Mouse (Mus musculus) stomach, embryonic 15.5 days (tissue): ENCODE measurements around the gene Limk2. TPM values are rescaled to one million over a fixed set of nuclear protein-coding genes. Genes with fewer than 3 reads are reported as not detected.

Source experiments
- ATAC-seq: fragments of 200-750 bp; cut with Nextera tagmentation; 2 replicates; pipeline ENCODE4 v1.8.0; 2017; ENCODE audit warnings: low read depth, moderate number of reproducible peaks, moderate TSS enrichment; ENCODE audit not compliant: insufficient read depth, low FRiP score
- H3K27ac ChIP-seq: fragments of 300-500 bp; sonication (generic); 2 replicates; pipeline ENCODE4 v1.5.1; 2015; ENCODE audit warnings: mild to moderate bottlenecking, inconsistent platforms
- H3K27me3 ChIP-seq: fragments of 300-500 bp; sonication (generic); replicated peaks from 2 replicates; pipeline ENCODE4 v1.6.1; 2015; ENCODE audit warnings: inconsistent platforms
- H3K36me3 ChIP-seq: fragments of 300-500 bp; sonication (generic); 2 replicates; pipeline ENCODE4 v1.6.1; 2015; ENCODE audit warnings: inconsistent platforms
- H3K4me1 ChIP-seq: fragments of 300-500 bp; sonication (generic); 2 replicates; pipeline ENCODE4 v1.6.1; 2015; ENCODE audit warnings: inconsistent platforms
- H3K4me2 ChIP-seq: fragments of 300-500 bp; sonication (generic); 2 replicates; pipeline ENCODE4 v1.6.1; 2015; ENCODE audit warnings: mild to moderate bottlenecking, inconsistent platforms
- H3K4me3 ChIP-seq: fragments of 300-500 bp; sonication (generic); replicated peaks from 2 replicates; pipeline ENCODE4 v1.5.1; 2015; ENCODE audit warnings: inconsistent platforms
- H3K9ac ChIP-seq: fragments of 300-500 bp; sonication (generic); 2 replicates; pipeline ENCODE4 v1.6.1; 2015; ENCODE audit warnings: inconsistent platforms
- H3K9me3 ChIP-seq: fragments of 300-500 bp; sonication (generic); 2 replicates; pipeline ENCODE4 v1.6.1; 2016; ENCODE audit warnings: inconsistent platforms
- WGBS: fragments of 180-500 bp; shearing (Covaris S2); methylation state at CpG from one replicate; pipeline ENCODE4 v1.1.7; 2015; 5-methylcytosine and 5-hydroxymethylcytosine counted together
- polyA plus RNA-seq: library from polyadenylated mRNA; unstranded; fragments of >200 nt; fragmentation: Nextera tagmentation; extraction: Ambion mirVana; gene quantifications from 2 replicates; pipeline ENCODE4 v1.2.1, GENCODE M21; 2015

Gene Limk2
- polyA plus RNA-seq, 1 experiment from 2014 or later: 75.9 TPM

GRCm38 (mm10) chr11:3305821-3306220 is 103.2 kb downstream of the Limk2 start:
- peaks cover 78% of the 10 kb centered on the region for H3K36me3 ChIP-seq

GRCm38 (mm10) chr11:3302792-3303191 is 106.2 kb downstream of the Limk2 start:
- H3K36me3 ChIP-seq: peaks cover 82% of the 10 kb centered on the region
- no peaks in the 10 kb centered on the region; the same call in 1 of the 2 replicates for H3K4me1 ChIP-seq
- no peak for ATAC-seq
- no peak overlapping the region for H3K4me3 ChIP-seq
- no peaks in the 10 kb centered on the region for H3K27me3 ChIP-seq
- 66% methylated on average over 4 of the region's 4 CpGs for WGBS
- H3K9me3 ChIP-seq: no peaks in the 10 kb centered on the region
- H3K9ac ChIP-seq: no peak overlapping the region
- no peak overlapping the region for H3K4me2 ChIP-seq
- H3K27ac ChIP-seq: no peak overlapping the region

More at GRCm38 (mm10) chr11:3305821-3306220, 103.2 kb downstream of the Limk2 start:
- no peak for ATAC-seq
- no peaks in the 10 kb centered on the region for H3K27me3 ChIP-seq
- H3K4me2 ChIP-seq: no peak overlapping the region
- H3K4me3 ChIP-seq: no peak overlapping the region
- WGBS: 94% methylated on average over 4 of the region's 4 CpGs
- H3K9me3 ChIP-seq: no peaks in the 10 kb centered on the region
- H3K4me1 ChIP-seq: no peaks in the 10 kb centered on the region
- no peak overlapping the region for H3K9ac ChIP-seq
- no peak overlapping the region for H3K27ac ChIP-seq

DNA sequence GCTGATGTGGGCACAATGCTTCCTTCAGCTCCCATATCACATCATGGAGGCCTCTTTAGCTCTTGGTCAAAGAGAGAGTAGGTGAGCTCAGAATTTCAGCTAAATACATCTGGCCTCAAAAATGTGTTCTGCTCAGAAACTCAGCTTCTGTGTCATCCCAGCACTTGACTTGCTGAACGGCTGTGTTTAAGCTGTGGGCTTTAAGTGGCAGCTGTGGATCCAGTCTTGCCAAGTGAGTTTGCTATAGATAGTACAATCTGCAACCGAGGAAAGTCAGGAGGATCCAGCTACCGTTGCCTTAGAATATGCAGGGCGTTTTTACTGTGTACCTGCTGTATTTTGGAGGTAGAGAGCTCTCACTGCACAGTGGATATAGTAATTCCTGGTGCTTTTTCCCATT is 106.6 kb downstream of the Limk2 start:
- WGBS: 73% methylated on average over 4 of the region's 4 CpGs
- H3K4me1 ChIP-seq: no peaks in the 10 kb centered on the region; the same call in 1 of the 2 replicates
- no peaks in the 10 kb centered on the region for H3K27me3 ChIP-seq
- no peak overlapping the region for H3K9ac ChIP-seq
- ATAC-seq: no peak
- H3K4me3 ChIP-seq: no peak overlapping the region
- no peak overlapping the region for H3K4me2 ChIP-seq
- H3K27ac ChIP-seq: no peak overlapping the region
- peaks cover 79% of the 10 kb centered on the region for H3K36me3 ChIP-seq
- H3K9me3 ChIP-seq: no peaks in the 10 kb centered on the region

- Histone ChIP-seq H3K27me3 (no peaks in the 10 kb centered on the region), H3K36me3 (peaks cover 70% of the 10 kb centered on the region), H3K27ac (no peak overlapping the region), H3K4me3 (no peak overlapping the region), H3K9ac (no peak overlapping the region), H3K4me2 (no peak overlapping the region), H3K4me1 (peaks cover 2% of the 10 kb centered on the region; the same call in 1 of the 2 replicates), H3K9me3 (no peaks in the 10 kb centered on the region)
- 91% methylated on average over 5 of the region's 5 CpGs for WGBS
- no peak for ATAC-seq
These were observed 107.9 kb downstream of the Limk2 start for GRCm38 (mm10) chr11:3301075-3301474.

DNA sequence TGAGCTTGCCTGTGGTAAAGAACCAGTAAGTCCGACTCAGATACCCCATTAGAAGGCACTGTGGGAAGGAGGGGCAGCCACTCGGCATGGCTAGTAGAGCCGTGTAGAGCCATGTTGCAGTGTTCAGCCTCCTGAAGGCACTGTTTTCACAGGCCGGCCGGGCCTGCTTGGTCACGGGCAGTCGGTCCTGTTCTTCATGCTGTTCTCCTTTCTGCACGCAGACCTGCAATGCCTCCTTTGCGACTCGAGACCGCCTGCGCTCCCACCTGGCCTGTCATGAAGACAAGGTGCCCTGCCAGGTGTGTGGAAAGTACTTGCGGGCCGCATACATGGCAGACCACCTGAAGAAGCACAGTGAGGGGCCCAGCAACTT is 110.2 kb downstream of the Limk2 start:
- Histone ChIP-seq H3K36me3 (peaks cover 72% of the 10 kb centered on the region), H3K4me1 (peaks cover 23% of the 10 kb centered on the region), H3K9me3 (no peaks in the 10 kb centered on the region), H3K4me2 (no peak overlapping the region), H3K9ac (no peak overlapping the region), H3K27me3 (no peaks in the 10 kb centered on the region), H3K4me3 (no peak overlapping the region), H3K27ac (no peak overlapping the region)
- WGBS: 90% methylated on average over 14 of the region's 14 CpGs
- no peak for ATAC-seq

DNA sequence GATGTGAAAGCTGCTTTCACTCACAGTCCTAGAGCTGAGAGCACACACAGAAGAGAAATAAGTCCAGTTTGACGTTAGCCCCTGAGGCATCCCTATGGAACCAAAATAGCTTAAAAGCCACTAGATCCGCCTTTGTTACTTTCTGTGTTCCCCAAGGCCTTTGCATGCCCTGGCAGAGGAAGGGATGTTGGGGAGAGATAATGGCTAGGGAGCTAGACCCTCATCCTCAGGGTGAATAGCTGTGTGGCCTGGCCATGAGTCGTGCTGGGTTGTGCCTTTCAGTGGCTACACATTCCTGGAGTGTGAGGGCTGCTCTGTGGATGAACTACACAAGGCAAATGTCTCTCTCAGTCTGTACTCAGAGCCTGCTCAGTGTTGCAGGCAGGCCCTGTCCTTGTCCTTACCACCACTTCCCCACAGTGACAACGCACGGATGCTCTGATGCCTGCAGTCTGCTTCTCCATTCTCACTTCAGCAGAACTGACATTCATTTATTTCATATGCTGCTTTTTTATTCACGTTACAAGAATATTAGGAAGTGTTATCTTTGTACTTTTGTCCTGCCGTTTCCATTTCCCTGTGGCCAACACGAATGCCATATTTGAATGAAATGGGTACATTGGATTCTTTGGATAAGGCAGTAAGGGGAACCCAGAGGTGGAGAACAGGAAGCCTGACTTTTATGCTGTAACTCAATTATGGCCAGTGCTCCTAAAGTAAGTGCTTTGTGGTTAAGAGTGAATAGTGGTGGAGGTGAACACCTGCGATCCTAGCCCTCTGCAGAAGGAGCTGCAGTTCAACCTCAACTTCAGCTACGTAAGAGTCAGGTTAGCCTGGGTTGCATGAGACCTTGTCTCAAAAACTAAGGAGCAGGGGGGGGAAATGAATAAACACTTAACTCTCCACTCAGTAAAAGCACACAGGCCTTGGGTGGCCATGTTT is 110.8 kb downstream of the Limk2 start:
- Histone ChIP-seq H3K36me3 (peaks cover 75% of the 10 kb centered on the region), H3K4me3 (no peak overlapping the region), H3K4me2 (no peak overlapping the region), H3K9ac (no peak overlapping the region), H3K27me3 (no peaks in the 10 kb centered on the region), H3K27ac (no peak overlapping the region), H3K4me1 (peaks cover 29% of the 10 kb centered on the region), H3K9me3 (no peaks in the 10 kb centered on the region)
- ATAC-seq: no peak
- 78% methylated on average over 10 of the region's 10 CpGs for WGBS

- Histone ChIP-seq H3K36me3 (peaks cover 57% of the 10 kb centered on the region), H3K27me3 (no peaks in the 10 kb centered on the region), H3K4me1 (peaks cover 40% of the 10 kb centered on the region), H3K4me2 (no peak overlapping the region), H3K4me3 (no peak overlapping the region), H3K27ac (no peak overlapping the region), H3K9me3 (no peaks in the 10 kb centered on the region), H3K9ac (no peak overlapping the region)
- no peak for ATAC-seq
- 46% methylated on average over 5 of the region's 5 CpGs for WGBS
These were observed 112.9 kb downstream of the Limk2 start for GRCm38 (mm10) chr11:3296056-3296455.

GRCm38 (mm10) chr11:3294641-3295040 is 114.3 kb downstream of the Limk2 start:
- 0 out of 2 replicates have a peak overlapping the region, but pooled peaks have one; percentile 90 for H3K4me2 ChIP-seq
- peaks cover 46% of the 10 kb centered on the region for H3K36me3 ChIP-seq
- no peak overlapping the region for H3K4me3 ChIP-seq
- no peaks in the 10 kb centered on the region for H3K9me3 ChIP-seq
- ATAC-seq: no peak
- H3K27ac ChIP-seq: no peak overlapping the region
- 85% methylated on average over 2 of the region's 2 CpGs for WGBS
- H3K4me1 ChIP-seq: peaks cover 45% of the 10 kb centered on the region
- H3K27me3 ChIP-seq: no peaks in the 10 kb centered on the region
- H3K9ac ChIP-seq: no peak overlapping the region

Other genes with a start within 250 kb of the Limk2 start
- gene Sfi1, start 215.7 kb downstream of the Limk2 start, polyA plus RNA-seq: 14.4 and 16.4 TPM in 2 replicates
- gene Eif4enif1, start 206.8 kb downstream of the Limk2 start, polyA plus RNA-seq: 44.9 and 55.7 TPM in 2 replicates
- 223 and 232 TPM in 2 replicates for gene Drg1, start 142.8 kb downstream of the Limk2 start, polyA plus RNA-seq
- gene Patz1, start 120.3 kb downstream of the Limk2 start, polyA plus RNA-seq: 39.9 and 42.0 TPM in 2 replicates
- 10.6 and 12.1 TPM in 2 replicates for gene Pik3ip1, start 78.8 kb downstream of the Limk2 start, polyA plus RNA-seq
- gene Rnf185, start 43.2 kb upstream of the Limk2 start, polyA plus RNA-seq: 27.6 and 30.0 TPM in 2 replicates
- gene Pla2g3, start 79.1 kb upstream of the Limk2 start, polyA plus RNA-seq: 0.48 and 0.82 TPM in 2 replicates
- gene Inpp5j, start 95.6 kb upstream of the Limk2 start, polyA plus RNA-seq: 2.9 and 3.4 TPM in 2 replicates
- 125 and 131 TPM in 2 replicates for gene Selenom, start 105.5 kb upstream of the Limk2 start, polyA plus RNA-seq
- 97.9 and 105 TPM in 2 replicates for gene Smtn, start 131.4 kb upstream of the Limk2 start, polyA plus RNA-seq
- 23.4 and 25.8 TPM in 2 replicates for gene Morc2a, start 240.0 kb upstream of the Limk2 start, polyA plus RNA-seq